In genomic region chr7:45312686-45313453, GRCm38 (mm10) we compare ENCODE assay signal across 12 mouse cellular contexts. TPM values are rescaled to one million over a fixed set of nuclear protein-coding genes. Genes with fewer than 3 reads are reported as not detected.
A peak's percentile ranks its signal among the peaks of the same experiment; 100 is the strongest.
DNase-seq lines count a peak whose midpoint lies in the region; ATAC-seq lines count a peak whose summit lies in the region.
"Had no signal": no experiment of that assay in that cellular context is flagged by ENCODE, and none has a peak within 500 bp of the region (broad histone marks: within the 10 kb centered on the region; RNA-seq: fewer than 3 reads in every experiment).

No protein-coding gene starts in this region.

- intact Hi-C loops in left cerebral cortex, postnatal 10 days (cut with DNase I) = no loop called here

- H3K27ac ChIP-seq in hindbrain, embryonic 12.5 days = peak overlapping the region; percentile 52
- H3K27ac ChIP-seq in hindbrain, embryonic 16.5 days (ENCODE audit: low read depth, low read length) = no peak overlapping the region
- H3K27ac ChIP-seq in embryonic facial prominence, embryonic 13.5 days = peak overlapping the region; percentile 36; the same call in 1 of the 2 replicates
- peak overlapping the region; percentile 30 for H3K27ac ChIP-seq in midbrain, embryonic 15.5 days

- no peaks in the 10 kb centered on the region for H3K27me3 ChIP-seq in hindbrain, embryonic 12.5 days
- H3K27me3 ChIP-seq in hindbrain, embryonic 16.5 days (replicated peaks; ENCODE audit: control insufficient read depth, insufficient read depth, low read length) = no peaks in the 10 kb centered on the region
- H3K27me3 ChIP-seq in embryonic facial prominence, embryonic 13.5 days = no peaks in the 10 kb centered on the region
- no peaks in the 10 kb centered on the region for H3K27me3 ChIP-seq in midbrain, embryonic 15.5 days (replicated peaks)

- H3K9me3 ChIP-seq in hindbrain, embryonic 12.5 days (replicated peaks) = no peaks in the 10 kb centered on the region
- no peaks in the 10 kb centered on the region for H3K9me3 ChIP-seq in hindbrain, embryonic 16.5 days (ENCODE audit: control insufficient read depth, low read length)
- no peaks in the 10 kb centered on the region for H3K9me3 ChIP-seq in embryonic facial prominence, embryonic 13.5 days
- H3K9me3 ChIP-seq in midbrain, embryonic 15.5 days = no peaks in the 10 kb centered on the region
- H3K9me3 ChIP-seq: G1E had no signal

- peaks cover 18% of the 10 kb centered on the region for H3K4me1 ChIP-seq in hindbrain, embryonic 12.5 days
- H3K4me1 ChIP-seq in hindbrain, embryonic 16.5 days (ENCODE audit: control insufficient read depth, insufficient read depth, low read depth, low read length) = peaks cover 3% of the 10 kb centered on the region; the same call in 1 of the 2 replicates
- peaks cover 14% of the 10 kb centered on the region for H3K4me1 ChIP-seq in embryonic facial prominence, embryonic 13.5 days
- peaks cover 12% of the 10 kb centered on the region; the same call in 1 of the 2 replicates for H3K4me1 ChIP-seq in midbrain, embryonic 15.5 days

- H3K36me3 ChIP-seq in hindbrain, embryonic 12.5 days = no peaks in the 10 kb centered on the region
- peaks cover 4% of the 10 kb centered on the region; the same call in 1 of the 2 replicates for H3K36me3 ChIP-seq in hindbrain, embryonic 16.5 days (ENCODE audit: control insufficient read depth, insufficient read depth, low read length)
- peaks cover 42% of the 10 kb centered on the region for H3K36me3 ChIP-seq in embryonic facial prominence, embryonic 13.5 days
- H3K36me3 ChIP-seq in midbrain, embryonic 15.5 days (replicated peaks) = no peaks in the 10 kb centered on the region
- H3K36me3 ChIP-seq: G1E had no signal

- no peak overlapping the region for H3K4me2 ChIP-seq in hindbrain, embryonic 12.5 days (replicated peaks)
- H3K4me2 ChIP-seq in hindbrain, embryonic 16.5 days (ENCODE audit: low read length) = no peak overlapping the region
- peak overlapping the region; percentile 14; the same call in 1 of the 2 replicates for H3K4me2 ChIP-seq in embryonic facial prominence, embryonic 13.5 days
- H3K4me2 ChIP-seq in midbrain, embryonic 15.5 days = no peak overlapping the region; the same call in 1 of the 2 replicates

- 19% methylated on average over 10 of the region's 10 CpGs for WGBS in hindbrain, embryonic 12.5 days
- 26% methylated on average over 10 of the region's 10 CpGs for WGBS in hindbrain, embryonic 16.5 days
- 14% methylated on average over 10 of the region's 10 CpGs for WGBS in embryonic facial prominence, embryonic 13.5 days
- WGBS in midbrain, embryonic 15.5 days = 34% methylated on average over 10 of the region's 10 CpGs

- DNase-seq in MN1 (ENCODE audit: low spot score) = peak; percentile 55
- no peak for DNase-seq in left cerebral cortex, postnatal 10 days (ENCODE audit: extremely low spot score in 1 of 2, low spot score in 2 of 2)
- DNase-seq in thymus, postnatal 25 days = no peak
- DNase-seq: liver, postnatal 0 days had no signal

- no peak overlapping the region for H3K4me3 ChIP-seq in hindbrain, embryonic 12.5 days
- no peak overlapping the region for H3K4me3 ChIP-seq in hindbrain, embryonic 16.5 days (ENCODE audit: low read length)
- no peak overlapping the region for H3K4me3 ChIP-seq in embryonic facial prominence, embryonic 13.5 days
- H3K4me3 ChIP-seq in midbrain, embryonic 15.5 days = no peak overlapping the region

- no peak for ATAC-seq in hindbrain, embryonic 12.5 days (ENCODE audit: low FRiP score)
- no peak for ATAC-seq in hindbrain, embryonic 16.5 days
- ATAC-seq in embryonic facial prominence, embryonic 13.5 days (ENCODE audit: insufficient number of reproducible peaks, insufficient read depth, low FRiP score, low TSS enrichment, low read depth) = no peak
- ATAC-seq in midbrain, embryonic 15.5 days (replicated peaks) = no peak
- ATAC-seq in erythroblast, adult 5-6 weeks (replicated peaks; ENCODE audit: low FRiP score, poor library complexity, severe bottlenecking) = no peak
- ATAC-seq: liver, postnatal 0 days had no signal

- H3K9ac ChIP-seq in hindbrain, embryonic 12.5 days = no peak overlapping the region
- no peak overlapping the region for H3K9ac ChIP-seq in hindbrain, embryonic 16.5 days (ENCODE audit: low read depth, low read length)
- H3K9ac ChIP-seq in embryonic facial prominence, embryonic 13.5 days = peak overlapping the region; percentile 37; the same call in 1 of the 2 replicates
- no peak overlapping the region for H3K9ac ChIP-seq in midbrain, embryonic 15.5 days
- H3K9ac ChIP-seq: liver, postnatal 0 days had no signal

RNA-seq across cellular contexts. Expression of gene Trpm4, which starts 20.7 kb away (rescaled TPM):
- polyA plus RNA-seq in hindbrain, embryonic 12.5 days (2016; fragmentation: Nextera tagmentation; extraction: Ambion mirVana) = 11.5 and 14.7 TPM in 2 replicates
- 13.3 and 14.2 TPM in 2 replicates for polyA plus RNA-seq in hindbrain, embryonic 16.5 days (2015; fragmentation: Nextera tagmentation; extraction: Ambion mirVana)
- polyA plus RNA-seq in embryonic facial prominence, embryonic 13.5 days (2015; fragmentation: Nextera tagmentation; extraction: Ambion mirVana) = 17.8 and 23.8 TPM in 2 replicates
- 10.7 and 12.7 TPM in 2 replicates for polyA plus RNA-seq in midbrain, embryonic 15.5 days (2015; fragmentation: Nextera tagmentation; extraction: Ambion mirVana)
- 0.42 TPM in 1 of 2 replicates, not detected in the other for total RNA-seq in erythroblast, adult 5-6 weeks (2015; ENCODE audit: low replicate concordance)
- total RNA-seq in erythroblast, adult 5-6 weeks (2017; ENCODE audit: low replicate concordance) = not detected in 2 replicates
- total RNA-seq in left cerebral cortex, postnatal 10 days (2021) = 10 to 100 TPM; 20.5 to 32.2 TPM

RNA-seq across cellular contexts. Expression of gene Hrc, which starts 22.2 kb away (rescaled TPM):
- 0.65 and 0.68 TPM in 2 replicates for polyA plus RNA-seq in hindbrain, embryonic 12.5 days (2016; fragmentation: Nextera tagmentation; extraction: Ambion mirVana)
- polyA plus RNA-seq in hindbrain, embryonic 16.5 days (2015; fragmentation: Nextera tagmentation; extraction: Ambion mirVana) = 0.28 and 0.72 TPM in 2 replicates
- polyA plus RNA-seq in embryonic facial prominence, embryonic 13.5 days (2015; fragmentation: Nextera tagmentation; extraction: Ambion mirVana) = 2.2 and 2.9 TPM in 2 replicates
- 0.23 and 0.26 TPM in 2 replicates for polyA plus RNA-seq in midbrain, embryonic 15.5 days (2015; fragmentation: Nextera tagmentation; extraction: Ambion mirVana)
- total RNA-seq in erythroblast, adult 5-6 weeks (2015; ENCODE audit: low replicate concordance) = not detected in 2 replicates
- not detected in 2 replicates for total RNA-seq in erythroblast, adult 5-6 weeks (2017; ENCODE audit: low replicate concordance)
- total RNA-seq in left cerebral cortex, postnatal 10 days (2021) = 1 to 10 TPM in 1 of 2 experiments, under 1 TPM in 1; 0.99 to 1.3 TPM
- polyA plus RNA-seq: G1E had no signal

RNA-seq across cellular contexts. Expression of gene Slc6a21, which starts 35.6 kb away (rescaled TPM):
- not detected in 2 replicates for polyA plus RNA-seq in hindbrain, embryonic 12.5 days (2016; fragmentation: Nextera tagmentation; extraction: Ambion mirVana)
- polyA plus RNA-seq in hindbrain, embryonic 16.5 days (2015; fragmentation: Nextera tagmentation; extraction: Ambion mirVana) = not detected in 2 replicates
- not detected in 2 replicates for polyA plus RNA-seq in embryonic facial prominence, embryonic 13.5 days (2015; fragmentation: Nextera tagmentation; extraction: Ambion mirVana)
- not detected in 2 replicates for polyA plus RNA-seq in midbrain, embryonic 15.5 days (2015; fragmentation: Nextera tagmentation; extraction: Ambion mirVana)
- total RNA-seq in erythroblast, adult 5-6 weeks (2015; ENCODE audit: low replicate concordance) = not detected in 2 replicates
- total RNA-seq in erythroblast, adult 5-6 weeks (2017; ENCODE audit: low replicate concordance) = not detected in 2 replicates
- under 1 TPM; 0.41 to 0.60 TPM for total RNA-seq in left cerebral cortex, postnatal 10 days (2021)
- total RNA-seq: gastrocnemius, postnatal 4 days; layer of hippocampus, adult 18-20 months had no signal
- polyA plus RNA-seq: G1E had no signal

RNA-seq across cellular contexts. Expression of gene Ppfia3, which starts 53.9 kb away (rescaled TPM):
- 15.6 and 16.2 TPM in 2 replicates for polyA plus RNA-seq in hindbrain, embryonic 12.5 days (2016; fragmentation: Nextera tagmentation; extraction: Ambion mirVana)
- 28.5 and 28.6 TPM in 2 replicates for polyA plus RNA-seq in hindbrain, embryonic 16.5 days (2015; fragmentation: Nextera tagmentation; extraction: Ambion mirVana)
- 6.6 and 8.2 TPM in 2 replicates for polyA plus RNA-seq in embryonic facial prominence, embryonic 13.5 days (2015; fragmentation: Nextera tagmentation; extraction: Ambion mirVana)
- polyA plus RNA-seq in midbrain, embryonic 15.5 days (2015; fragmentation: Nextera tagmentation; extraction: Ambion mirVana) = 29.9 and 31.3 TPM in 2 replicates
- total RNA-seq in erythroblast, adult 5-6 weeks (2015; ENCODE audit: low replicate concordance) = 1.9 TPM in 1 of 2 replicates, not detected in the other
- total RNA-seq in erythroblast, adult 5-6 weeks (2017; ENCODE audit: low replicate concordance) = 0.26 TPM in 1 of 2 replicates, not detected in the other
- 100 to 1,000 TPM; 142 to 147 TPM for total RNA-seq in left cerebral cortex, postnatal 10 days (2021)
- polyA plus RNA-seq: liver, postnatal 0 days had no signal

RNA-seq across cellular contexts. Expression of gene Lin7b, which starts 57.5 kb away (rescaled TPM):
- 2.9 and 3.8 TPM in 2 replicates for polyA plus RNA-seq in hindbrain, embryonic 12.5 days (2016; fragmentation: Nextera tagmentation; extraction: Ambion mirVana)
- 41.4 and 70.3 TPM in 2 replicates for polyA plus RNA-seq in hindbrain, embryonic 16.5 days (2015; fragmentation: Nextera tagmentation; extraction: Ambion mirVana)
- 1.6 and 2.7 TPM in 2 replicates for polyA plus RNA-seq in embryonic facial prominence, embryonic 13.5 days (2015; fragmentation: Nextera tagmentation; extraction: Ambion mirVana)
- polyA plus RNA-seq in midbrain, embryonic 15.5 days (2015; fragmentation: Nextera tagmentation; extraction: Ambion mirVana) = 24.4 TPM in 2 replicates
- total RNA-seq in erythroblast, adult 5-6 weeks (2015; ENCODE audit: low replicate concordance) = 1.5 TPM in 1 of 2 replicates, not detected in the other
- total RNA-seq in erythroblast, adult 5-6 weeks (2017; ENCODE audit: low replicate concordance) = 5.4 TPM in 1 of 2 replicates, not detected in the other
- 100 to 1,000 TPM; 176 to 192 TPM for total RNA-seq in left cerebral cortex, postnatal 10 days (2021)
- polyA plus RNA-seq: liver, postnatal 0 days had no signal
